Mouse (Mus musculus) brain, adult 2 months (tissue): ENCODE data around the gene Kcnip3.
A peak's percentile ranks its signal among the peaks of the same experiment; 100 is the strongest.

Experiments used
- DNase-seq: peaks from one replicate; pipeline ENCODE4 v3.0.0; 2011; ENCODE audit warnings: low read depth, low spot score

Kcnip3 gene

GRCm38 (mm10) chr2:127471281-127471680 lies 50.6 kb downstream of the Kcnip3 start:
- DNase-seq: no peak

- no peak for DNase-seq
Measured at GRCm38 (mm10) chr2:127470661-127471060, 51.2 kb downstream of the Kcnip3 start.

- DNase-seq: no peak
Measured at GRCm38 (mm10) chr2:127470183-127470582, 51.7 kb downstream of the Kcnip3 start.

- DNase-seq: peak; percentile 85
Measured at GRCm38 (mm10) chr2:127462314-127462713, 59.6 kb downstream of the Kcnip3 start.

GRCm38 (mm10) chr2:127461351-127461750 lies 60.5 kb downstream of the Kcnip3 start:
- no peak for DNase-seq

GRCm38 (mm10) chr2:127459341-127459740 lies 62.6 kb downstream of the Kcnip3 start:
- peak; percentile 79 for DNase-seq

GRCm38 (mm10) chr2:127453764-127454163 lies 68.1 kb downstream of the Kcnip3 start:
- peak; percentile 66 for DNase-seq

- no peak for DNase-seq
Measured at GRCm38 (mm10) chr2:127453141-127453540, 68.8 kb downstream of the Kcnip3 start.

- no peak for DNase-seq
Measured at GRCm38 (mm10) chr2:127451748-127452147, 70.1 kb downstream of the Kcnip3 start.

GRCm38 (mm10) chr2:127449691-127450090 lies 72.2 kb downstream of the Kcnip3 start:
- no peak for DNase-seq

GRCm38 (mm10) chr2:127446847-127447246 lies 75.0 kb downstream of the Kcnip3 start:
- no peak for DNase-seq

GRCm38 (mm10) chr2:127444055-127444789 lies 77.7 kb downstream of the Kcnip3 start, which contains the start of gene Fahd2a:
TSS of gene Fahd2a (minus strand) at chr2:127444565.
- DNase-seq: peak; percentile 98

GRCm38 (mm10) chr2:127437697-127438096 lies 84.2 kb downstream of the Kcnip3 start:
- peak; percentile 74 for DNase-seq

- DNase-seq: no peak
Measured at GRCm38 (mm10) chr2:127435554-127435953, 86.3 kb downstream of the Kcnip3 start.

- peak; percentile 25 for DNase-seq
Measured at GRCm38 (mm10) chr2:127435135-127435534, 86.8 kb downstream of the Kcnip3 start.

GRCm38 (mm10) chr2:127433487-127434295 lies 88.2 kb downstream of the Kcnip3 start:
- no peak for DNase-seq

GRCm38 (mm10) chr2:127430238-127430637 lies 91.7 kb downstream of the Kcnip3 start:
- peak; percentile 69 for DNase-seq

- DNase-seq: no peak
Measured at GRCm38 (mm10) chr2:127424977-127425376, 96.9 kb downstream of the Kcnip3 start, which contains the start of gene Gpat2. TSS of gene Gpat2 (plus strand) at chr2:127425199.

- no peak for DNase-seq
Measured at GRCm38 (mm10) chr2:127418266-127418970, 103.5 kb downstream of the Kcnip3 start.

GRCm38 (mm10) chr2:127416706-127417105 lies 105.2 kb downstream of the Kcnip3 start:
- no peak for DNase-seq

GRCm38 (mm10) chr2:127415806-127416205 lies 106.1 kb downstream of the Kcnip3 start:
- DNase-seq: no peak

- no peak for DNase-seq
Measured at GRCm38 (mm10) chr2:127411126-127411525, 110.8 kb downstream of the Kcnip3 start.
